9 mouse cellular contexts compared by ENCODE assay signal in genomic region chr2:31472406-31473065, GRCm38 (mm10). TPM values are rescaled to one million over a fixed set of nuclear protein-coding genes. Genes with fewer than 3 reads are reported as not detected.
DNase-seq lines count a peak whose midpoint lies in the region; ATAC-seq and TF ChIP-seq lines count a peak whose summit lies in the region.
"Had no signal": no experiment of that assay in that cellular context is flagged by ENCODE, and none has a peak within 500 bp of the region (broad histone marks: within the 10 kb centered on the region; RNA-seq: fewer than 3 reads in every experiment).

No protein-coding gene starts in this region.

- DNase-seq in adrenal gland, adult 18-20 months (ENCODE audit: low spot score in 2 of 2): peak; percentile 48 to 50
- no peak for DNase-seq in adrenal gland, adult 2 months
- peak; percentile 65 for DNase-seq in layer of hippocampus, adult 11-12 months (ENCODE audit: low spot score)
- no peak for DNase-seq in layer of hippocampus, postnatal 36 days
- peak; percentile 76 for DNase-seq in T-cell, adult 2 months (ENCODE audit: low spot score)
- peak; percentile 65 for DNase-seq in kidney, postnatal 14 days
- peak; percentile 43 for DNase-seq in midbrain, postnatal 0 days (ENCODE audit: low spot score)
- DNase-seq in right cerebral cortex, postnatal 36 days (ENCODE audit: low spot score in 2 of 2): no peak

- H3K4me3 ChIP-seq in midbrain, postnatal 0 days (ENCODE audit: low read depth, low read length): no peak overlapping the region
- H3K4me3 ChIP-seq: lung, embryonic 15.5 days had no signal

- H3K9me3 ChIP-seq in midbrain, postnatal 0 days (ENCODE audit: low read length): no peaks in the 10 kb centered on the region
- H3K9me3 ChIP-seq: lung, embryonic 15.5 days had no signal

- H3K4me1 ChIP-seq in midbrain, postnatal 0 days (ENCODE audit: insufficient read depth, low read length): peaks cover 11% of the 10 kb centered on the region; the same call in 1 of the 2 replicates

- peak; percentile 85 for TF ChIP-seq CTCF in midbrain, postnatal 0 days (IDR thresholded peaks at IDR 0.05)

- no peaks in the 10 kb centered on the region; the same call in 1 of the 2 replicates for H3K36me3 ChIP-seq in midbrain, postnatal 0 days (ENCODE audit: insufficient read depth, low read length)
- H3K36me3 ChIP-seq: lung, embryonic 15.5 days had no signal

- H3K27ac ChIP-seq in midbrain, postnatal 0 days (ENCODE audit: low read depth, low read length): no peak overlapping the region
- H3K27ac ChIP-seq: lung, embryonic 15.5 days had no signal

- H3K27me3 ChIP-seq in midbrain, postnatal 0 days (ENCODE audit: insufficient read depth, low read length): peaks cover 9% of the 10 kb centered on the region; the same call in 1 of the 2 replicates

- 49% methylated on average over 10 of the region's 10 CpGs for WGBS in midbrain, postnatal 0 days

- H3K4me2 ChIP-seq in midbrain, postnatal 0 days (ENCODE audit: low read depth, low read length, poor library complexity, severe bottlenecking): no peak overlapping the region
- H3K4me2 ChIP-seq: lung, embryonic 15.5 days had no signal

- ATAC-seq in midbrain, postnatal 0 days (ENCODE audit: low FRiP score): no peak

- H3K9ac ChIP-seq in midbrain, postnatal 0 days (replicated peaks; ENCODE audit: low read length, poor library complexity, severe bottlenecking): no peak overlapping the region
- H3K9ac ChIP-seq: lung, embryonic 15.5 days had no signal

RNA-seq across cellular contexts. Expression of gene Ass1, which starts 2.5 kb away (rescaled TPM):
- total RNA-seq in adrenal gland, adult 18-20 months (2021): 10 to 100 TPM; 25.0 to 30.6 TPM
- total RNA-seq in adrenal gland, adult 2 months (2021): 10 to 100 TPM; 24.4 to 31.6 TPM
- 3.9 and 4.0 TPM in 2 replicates for polyA plus RNA-seq in adrenal gland, adult 2 months (2012; rRNA removed)
- 10 to 100 TPM; 19.5 to 21.8 TPM for total RNA-seq in layer of hippocampus, postnatal 36 days (2021)
- 17.4 and 24.9 TPM in 2 replicates for total RNA-seq in midbrain, postnatal 0 days (2014; rRNA removed)
- polyA plus RNA-seq in midbrain, postnatal 0 days (2015; fragmentation: Nextera tagmentation; extraction: Ambion mirVana): 26.4 and 30.3 TPM in 2 replicates

Comparison
In these comparisons a context has a peak if more than half of its experiments do, and no peak if none do; other contexts are left out.
1. DNase-seq: peak in adrenal gland, adult 18-20 months (2 of 2), layer of hippocampus, adult 11-12 months (single experiment), T-cell, adult 2 months (single experiment), kidney, postnatal 14 days (single experiment) and midbrain, postnatal 0 days (single experiment); none in adrenal gland, adult 2 months (single experiment), layer of hippocampus, postnatal 36 days (0 of 2) and right cerebral cortex, postnatal 36 days (0 of 2).